Mouse (Mus musculus) ES-E14 (cell line): Measurements from ENCODE around the gene Rspo1.

Experiments
- CHD2 ChIP-seq: IDR thresholded peaks from 2 replicates; pipeline ENCODE4 v1.6.1; 2014; ENCODE audit warnings: mild to moderate bottlenecking, low read depth, low read length, inconsistent platforms
- HCFC1 ChIP-seq: IDR thresholded peaks from 2 replicates; pipeline ENCODE4 v1.6.1; 2012; ENCODE audit warnings: low read length, inconsistent platforms, borderline replicate concordance; ENCODE audit not compliant: insufficient read depth
- MAFK ChIP-seq: IDR thresholded peaks from 2 replicates; pipeline ENCODE4 v1.6.1; 2014; ENCODE audit warnings: mild to moderate bottlenecking, low read depth, low read length, inconsistent platforms; ENCODE audit not compliant: insufficient read depth
- ZC3H11A ChIP-seq: IDR thresholded peaks from 2 replicates; pipeline ENCODE4 v1.6.1; 2012; ENCODE audit warnings: low read depth, mild to moderate bottlenecking, inconsistent platforms, low read length, borderline replicate concordance
- ZNF384 ChIP-seq: IDR thresholded peaks from 2 replicates; pipeline ENCODE4 v1.6.1; 2012; ENCODE audit warnings: low read depth, low read length, inconsistent platforms

DNA sequence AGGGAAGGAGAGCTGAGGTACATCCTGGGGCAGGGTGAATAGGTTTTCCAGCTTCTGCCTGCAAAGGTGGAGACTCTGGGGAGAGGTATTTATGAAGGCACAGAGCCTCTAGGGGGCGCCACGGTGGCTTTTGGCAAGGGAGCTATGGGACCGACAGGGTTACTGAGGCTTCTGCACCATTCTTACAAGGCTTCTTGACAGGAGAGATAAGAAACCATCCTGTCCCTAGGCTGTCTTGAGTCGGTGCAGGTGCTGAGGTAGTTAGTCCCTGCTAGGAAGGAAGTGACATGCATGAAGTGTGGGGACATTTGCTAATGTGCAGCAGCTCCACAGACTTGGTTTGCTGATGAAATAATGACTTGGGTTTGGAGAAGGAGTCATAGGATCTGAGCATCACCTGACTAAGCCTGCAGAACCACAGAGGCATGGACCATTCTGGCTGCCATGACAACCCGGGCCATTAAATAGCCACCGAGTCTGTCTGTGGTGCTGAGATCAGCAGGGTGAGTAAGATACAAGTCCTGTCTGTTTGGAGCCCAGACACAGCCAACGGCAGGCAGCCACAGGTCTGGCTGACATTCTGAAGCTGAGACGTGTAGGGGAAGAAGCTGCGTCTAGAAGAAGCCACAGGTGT, 2.2 kb upstream of the Rspo1 start:
- no peak for TF ChIP-seq ZC3H11A
- no peak for TF ChIP-seq CHD2
- TF ChIP-seq ZNF384: no peak
- TF ChIP-seq HCFC1: no peak
- TF ChIP-seq MAFK: no peak
